Mouse (Mus musculus): Measurements from ENCODE around the gene Spty2d1.

Gene Spty2d1

GRCm38 (mm10) chr7:46989387-46989786 lies 18.8 kb downstream of the Spty2d1 start:
- WGBS: 83% methylated on average over 4 of the region's 4 CpGs

DNA sequence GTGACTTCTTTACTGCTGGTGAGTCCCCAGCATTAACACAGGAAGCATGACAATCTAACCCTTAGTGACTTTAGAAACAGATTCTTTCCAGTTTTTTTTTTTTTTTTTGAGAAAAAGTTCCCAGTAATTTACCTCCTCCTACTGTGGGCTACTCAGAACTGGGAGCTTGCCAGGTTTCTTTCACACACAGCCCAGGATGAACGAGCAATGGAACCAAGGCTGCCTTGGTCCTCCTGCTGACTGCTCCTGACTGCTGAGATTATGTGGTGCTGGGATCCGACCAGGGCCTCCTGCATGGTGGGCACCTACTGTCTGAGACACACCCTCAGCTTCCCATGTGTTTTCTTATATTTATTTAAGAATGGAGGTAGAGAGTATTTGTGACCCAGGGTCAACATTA lies 21.1 kb downstream of the Spty2d1 start:
- WGBS: 48% methylated on average over 2 of the region's 2 CpGs

- WGBS: 39% methylated on average over 5 of the region's 5 CpGs
Observed at GRCm38 (mm10) chr7:46986646-46987045, 21.6 kb downstream of the Spty2d1 start.

DNA sequence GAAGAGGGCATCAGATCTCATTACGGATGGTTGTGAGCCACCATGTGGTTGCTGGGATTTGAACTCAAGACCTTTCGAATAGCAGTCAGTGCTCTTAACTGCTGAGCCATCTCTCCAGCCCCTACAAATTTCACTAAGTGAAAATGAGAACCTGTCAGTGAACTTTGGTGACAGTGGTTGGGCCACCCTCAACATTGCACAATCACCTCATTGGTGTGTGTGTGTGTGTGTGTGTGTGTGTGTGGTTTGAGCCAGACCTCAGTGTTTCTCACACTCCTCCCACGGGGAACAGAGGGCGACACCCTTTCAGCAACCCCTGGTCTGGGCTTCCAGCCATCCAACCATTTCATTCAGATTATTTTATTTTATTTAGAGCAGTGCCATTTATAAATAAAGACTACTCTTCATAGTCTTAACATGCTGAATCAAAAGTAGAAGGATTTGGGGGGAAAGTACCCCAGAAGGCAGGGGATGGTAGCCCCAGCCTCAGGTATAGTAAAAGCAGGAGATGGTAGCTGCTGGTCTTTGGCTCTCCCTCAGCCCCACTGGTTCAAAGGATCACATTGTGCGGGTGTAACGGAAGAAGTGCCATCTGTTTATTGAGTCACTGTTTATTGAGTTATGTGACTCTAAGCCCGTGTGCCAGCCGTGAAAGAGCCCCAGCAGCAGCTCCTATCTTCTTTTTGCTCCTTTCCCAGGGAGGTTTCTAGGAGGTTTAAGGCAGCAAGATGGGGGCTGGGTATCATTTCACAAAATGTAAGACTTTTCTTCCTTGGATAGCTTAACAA lies 22.3 kb downstream of the Spty2d1 start:
- 44% methylated on average over 8 of the region's 8 CpGs for WGBS

GRCm38 (mm10) chr7:46983280-46983679 lies 24.9 kb downstream of the Spty2d1 start, which contains the start of gene Gm9999:
Gene Gm9999 (plus strand): TSS chr7:46983580.
- 93% methylated on average over 3 of the region's 3 CpGs for WGBS

DNA sequence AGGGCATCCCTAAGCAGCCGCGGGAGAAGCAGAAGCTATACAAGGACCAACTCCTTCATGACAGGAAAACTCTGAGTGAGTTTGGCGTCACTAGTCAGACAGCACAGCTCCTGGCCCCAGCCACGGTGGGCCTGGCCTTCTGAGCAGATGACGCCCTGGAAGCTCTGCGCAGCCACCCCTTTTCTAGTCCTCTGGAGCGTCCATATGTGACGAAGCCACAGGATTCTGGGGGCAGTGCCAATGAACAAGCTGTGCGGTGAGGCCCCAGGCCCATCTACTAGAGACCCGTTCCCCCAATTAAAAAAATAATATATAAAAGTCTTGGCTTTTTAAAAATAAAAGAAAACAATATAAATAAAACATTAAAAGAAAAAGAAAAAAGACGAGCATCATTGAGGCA lies 32.8 kb downstream of the Spty2d1 start:
- WGBS: 89% methylated on average over 11 of the region's 11 CpGs

GRCm38 (mm10) chr7:46974648-46975047 lies 33.6 kb downstream of the Spty2d1 start:
- 98% methylated on average over 4 of the region's 4 CpGs for WGBS

DNA sequence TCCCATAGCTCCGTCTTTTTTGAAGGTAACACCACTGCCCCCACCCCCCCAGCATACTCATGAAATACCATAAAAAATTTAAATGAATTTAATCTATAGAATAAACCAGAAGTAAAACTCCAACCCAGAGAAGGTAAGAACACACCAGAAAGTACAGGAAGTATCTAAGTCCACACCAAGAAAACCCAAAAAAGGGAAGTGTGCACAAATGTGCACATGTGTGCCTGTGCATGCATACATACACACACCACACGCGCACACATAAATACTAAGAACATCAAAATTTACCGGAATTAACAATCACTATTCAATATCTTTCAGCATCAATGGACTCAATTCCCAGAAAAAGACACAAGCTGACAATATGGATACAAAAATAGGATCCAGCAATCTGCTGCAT lies 38.3 kb downstream of the Spty2d1 start:
- 91% methylated on average over 4 of the region's 4 CpGs for WGBS

DNA sequence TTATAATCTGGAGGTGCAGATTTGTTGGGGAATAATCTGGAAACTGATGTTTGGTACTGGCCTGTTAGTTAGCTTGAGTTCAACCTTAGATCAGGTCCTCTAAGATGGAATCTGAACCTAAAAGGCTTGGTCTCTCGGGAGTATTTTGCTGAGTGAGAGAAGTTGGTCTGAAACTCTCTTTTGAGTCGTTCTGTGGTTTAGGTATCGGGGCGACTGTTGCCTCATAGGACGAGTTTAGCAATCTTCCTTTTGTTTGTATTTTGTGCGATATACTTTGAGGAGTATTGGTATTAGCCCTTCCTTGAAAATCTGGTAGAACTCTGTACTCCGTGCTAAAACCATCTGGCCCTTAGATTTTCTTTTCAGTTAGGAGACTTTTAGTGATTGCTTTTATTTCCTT lies 44.1 kb downstream of the Spty2d1 start:
- 89% methylated on average over 7 of the region's 7 CpGs for WGBS

DNA sequence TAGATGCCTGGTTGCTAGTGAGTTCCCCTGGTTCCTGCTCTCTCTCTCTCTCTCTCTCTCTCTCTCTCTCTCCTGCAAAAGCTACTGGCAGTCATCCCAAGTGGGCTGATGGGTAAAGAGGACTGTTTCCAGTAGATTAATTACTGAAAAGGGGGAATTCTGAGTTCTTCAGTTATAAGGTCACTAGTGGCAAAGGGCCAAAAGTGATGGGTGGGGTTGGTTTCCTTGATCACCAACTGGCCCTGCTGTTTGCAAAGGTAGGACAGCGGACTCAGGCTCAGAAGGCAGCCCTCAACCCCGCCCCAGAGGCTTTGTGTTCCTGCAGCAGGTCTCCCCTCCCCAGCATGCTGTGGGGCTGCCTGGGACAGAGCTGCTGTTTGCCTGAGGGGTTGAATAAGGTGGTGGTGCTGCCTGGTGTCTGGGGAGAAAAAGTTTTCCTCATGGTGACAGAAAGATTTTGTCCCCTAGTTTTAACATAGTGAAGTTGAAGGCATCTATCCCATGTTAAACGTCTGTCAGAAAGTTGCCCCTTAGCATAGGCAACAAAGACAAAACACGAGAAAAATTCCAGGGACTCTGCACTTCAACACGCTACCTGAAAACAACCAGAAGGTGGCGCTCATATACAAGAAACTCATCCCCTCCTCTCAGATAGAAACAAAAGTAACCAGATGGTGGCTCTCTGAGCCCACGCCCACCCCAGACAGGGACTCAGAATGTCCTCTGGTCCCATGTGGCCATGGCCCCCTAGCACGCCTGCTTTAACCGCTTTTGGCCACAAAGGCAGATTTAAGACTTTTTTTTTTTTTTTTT lies 45.2 kb downstream of the Spty2d1 start:
- 1% methylated on average over 9 of the region's 9 CpGs for WGBS

GRCm38 (mm10) chr7:46960991-46961390 lies 47.2 kb downstream of the Spty2d1 start:
- 79% methylated on average over 3 of the region's 3 CpGs for WGBS

- WGBS: 5% methylated on average over 9 of the region's 9 CpGs
Observed at GRCm38 (mm10) chr7:46958853-46959252, 49.4 kb downstream of the Spty2d1 start.

DNA sequence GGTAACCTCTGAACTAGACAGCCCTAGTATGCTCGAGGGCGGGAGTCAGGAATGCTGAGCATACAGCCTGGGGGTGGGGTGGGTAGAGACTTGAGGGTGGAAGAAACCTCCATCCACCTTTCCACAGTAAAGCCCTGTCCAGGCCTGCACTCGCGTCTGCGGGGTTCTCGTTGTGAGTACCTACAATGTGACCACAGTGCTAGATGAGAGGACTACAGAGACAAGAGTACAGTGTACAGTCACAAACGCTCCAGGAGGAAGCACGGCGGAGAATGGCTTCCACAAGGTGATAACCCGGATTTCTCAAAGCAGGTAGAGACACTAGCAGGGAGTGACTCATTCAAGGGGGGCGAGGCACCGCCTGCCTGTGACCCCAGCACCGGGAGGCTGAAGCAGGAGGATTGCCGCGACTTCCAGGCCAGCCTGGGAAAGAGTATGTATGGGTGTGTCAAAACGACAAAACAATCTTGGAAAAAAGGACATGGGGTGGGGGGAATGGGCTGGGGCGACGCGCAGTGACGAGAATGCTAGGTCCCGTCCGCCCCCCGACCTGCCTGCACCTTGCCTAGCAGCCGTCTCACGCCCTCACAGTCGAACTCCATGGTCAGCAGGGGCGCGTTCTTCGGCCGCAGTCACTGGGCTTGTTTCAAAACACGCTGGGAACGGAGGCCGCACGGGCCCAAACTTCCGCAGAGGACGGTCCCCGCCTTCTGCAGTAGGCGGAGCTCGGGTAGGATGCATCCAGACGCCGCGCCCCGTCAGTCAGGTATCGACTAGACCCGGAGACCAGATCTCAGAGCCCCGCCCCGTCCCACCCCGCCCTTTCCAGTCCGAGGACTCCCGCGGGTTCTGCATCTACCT lies 50.1 kb downstream of the Spty2d1 start, which contains the start of gene Uevld:
Gene Uevld (minus strand): TSS at position 697 of the 861 bp plus-strand sequence.
- WGBS: 1% methylated on average over 51 of the region's 51 CpGs

Measured in cerebral cortex, adult 2 months (tissue).